Mouse (Mus musculus): ENCODE data around the gene Spindoc. TPM values are rescaled to one million over a fixed set of nuclear protein-coding genes. Genes with fewer than 3 reads are reported as not detected.

The Spindoc gene
- total and polyA plus RNA-seq, 3 experiments: 13.0 to 54.1 TPM; not detected in 1

DNA sequence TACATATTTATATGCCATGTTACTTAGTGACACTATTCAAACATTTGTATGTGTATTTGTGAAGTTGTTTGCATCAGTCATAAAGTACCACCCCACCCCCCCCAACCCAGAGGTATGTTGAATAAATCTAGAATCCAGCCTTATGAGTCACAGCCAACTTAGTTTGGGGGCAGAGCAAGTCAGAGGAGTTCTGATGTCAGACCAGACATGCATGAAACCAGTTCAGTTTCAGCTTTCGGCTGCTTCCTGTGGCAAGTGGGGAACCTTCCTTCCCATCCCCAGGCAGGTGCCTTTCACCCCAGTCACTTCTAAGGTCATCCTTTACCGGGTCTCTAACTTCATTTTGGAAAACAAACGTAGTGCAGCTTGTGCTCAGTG, 42.6 kb upstream of the Spindoc start:
- Histone ChIP-seq H3K27me3 (ENCODE audit: control insufficient read depth in 1 of 2, insufficient read depth in 2 of 2, low read length in 2 of 2) (no peaks in the 10 kb centered on the region), H3K27ac (ENCODE audit: control insufficient read depth, low read depth, low read length) (no peak overlapping the region), H3K4me1 (ENCODE audit: control insufficient read depth in 1 of 2, insufficient read depth in 2 of 2, low read length in 2 of 2) (peaks cover 0 to 4% of the 10 kb centered on the region in 2 experiments; a peak in 1 of 4 replicates), H3K9ac (ENCODE audit: control insufficient read depth, low read depth, low read length, poor library complexity, severe bottlenecking) (no peak overlapping the region), H3K4me3 (ENCODE audit: control insufficient read depth in 1 of 2, insufficient read depth in 1 of 2, low read depth in 2 of 2, low read length in 2 of 2) (no peak overlapping the region), H3K79me2 (ENCODE audit: control insufficient read depth, insufficient read depth, low read length, poor library complexity) (no peaks in the 10 kb centered on the region), H3K36me3 (ENCODE audit: control insufficient read depth in 1 of 2, insufficient read depth in 2 of 2, low read length in 2 of 2) (peaks cover 3 to 11% of the 10 kb centered on the region in 2 experiments), H3K9me3 (replicated peaks; ENCODE audit: insufficient read depth, low read length) (no peaks in the 10 kb centered on the region)
- DNase-seq (ENCODE audit: low read depth, low spot score): no peak
- TF ChIP-seq ETS1 (IDR thresholded peaks at IDR 0.05; ENCODE audit: low read depth, low read length) (no peak), BHLHE40 (IDR thresholded peaks at IDR 0.05; ENCODE audit: borderline replicate concordance, low read depth, low read length) (no peak), HCFC1 (IDR thresholded peaks at IDR 0.05; ENCODE audit: low read depth, low read length) (no peak), UBTF (IDR thresholded peaks at IDR 0.05; ENCODE audit: borderline replicate concordance, insufficient read depth, low read depth, low read length) (no peak), ZC3H11A (IDR thresholded peaks at IDR 0.05; ENCODE audit: low read depth, low read length) (no peak), KAT2A (conservative IDR thresholded peaks at IDR 0.05; ENCODE audit: low read depth, low read length) (no peak), MYC (IDR thresholded peaks at IDR 0.05; ENCODE audit: low read depth, low read length) (no peak), USF2 (IDR thresholded peaks at IDR 0.05; ENCODE audit: borderline replicate concordance in 1 of 2, insufficient read depth in 1 of 2, low read depth in 1 of 2, low read length in 2 of 2) (no peak), SMC3 (IDR thresholded peaks at IDR 0.05; ENCODE audit: low read depth, low read length) (no peak), RAD21 (IDR thresholded peaks at IDR 0.05; ENCODE audit: low read depth, low read length) (no peak), GABPA (IDR thresholded peaks at IDR 0.05; ENCODE audit: low read depth, low read length) (no peak), CHD2 (IDR thresholded peaks at IDR 0.05; ENCODE audit: low read length) (no peak), MAZ (IDR thresholded peaks at IDR 0.05; ENCODE audit: low read depth, low read length) (no peak), GATA1 (IDR thresholded peaks at IDR 0.05; ENCODE audit: low read depth, low read length) (no peak), JUND (IDR thresholded peaks at IDR 0.05; ENCODE audit: low read depth, low read length) (no peak), EP300 (IDR thresholded peaks at IDR 0.05; ENCODE audit: low read depth in 1 of 2, low read length in 2 of 2) (no peak), MAX (IDR thresholded peaks at IDR 0.05; ENCODE audit: low read length) (no peak), RCOR1 (IDR thresholded peaks at IDR 0.05; ENCODE audit: low read depth, low read length) (no peak), TBP (IDR thresholded peaks at IDR 0.05; ENCODE audit: low read depth, low read length) (no peak), CHD1 (IDR thresholded peaks at IDR 0.05; ENCODE audit: low read depth, low read length) (no peak)
